Mouse (Mus musculus) olfactory bulb, adult 2 months (tissue): ENCODE results near the gene Prr23a1. TPM values are rescaled to one million over a fixed set of nuclear protein-coding genes. Genes with fewer than 3 reads are reported as not detected.
"Not testable (repeated sequence)": the region's sequence is repeated elsewhere in the genome, so short reads cannot be mapped to it uniquely, and the experiment has no call there.

Experiments
- H3K27ac ChIP-seq: fragments of 200-500 bp; 2 replicates; pipeline ENCODE4 v1.5.1; 2012; ENCODE audit warnings: low read depth, low read length; ENCODE audit not compliant: insufficient read depth
- H3K4me1 ChIP-seq: fragments of 200-500 bp; 2 replicates; pipeline ENCODE4 v1.6.1; 2012; ENCODE audit warnings: low read length; ENCODE audit not compliant: control insufficient read depth, insufficient read depth
- H3K4me3 ChIP-seq: fragments of 200-500 bp; 2 replicates; pipeline ENCODE4 v1.5.1; 2012; ENCODE audit warnings: mild to moderate bottlenecking, low read depth, low read length, moderate library complexity; ENCODE audit not compliant: insufficient read depth
- CTCF ChIP-seq: fragments of 200-500 bp; IDR thresholded peaks from 2 replicates; pipeline ENCODE4 v1.5.1; 2012; ENCODE audit warnings: low read depth, mild to moderate bottlenecking, low read length, moderate library complexity; ENCODE audit not compliant: insufficient read depth
- POLR2A ChIP-seq: fragments of 200-500 bp; IDR thresholded peaks from 2 replicates; pipeline ENCODE4 v1.6.1; 2012; ENCODE audit warnings: mild to moderate bottlenecking, low read depth, low read length, moderate library complexity; ENCODE audit not compliant: insufficient read depth
- WGBS: fragments of 180-500 bp; shearing (Covaris S2); methylation state at CpG from one replicate; pipeline ENCODE4 v1.1.7; 2018; 5-methylcytosine and 5-hydroxymethylcytosine counted together
- polyA plus RNA-seq: library from polyadenylated mRNA; stranded (reverse); fragments of >200 nt; gene quantifications from 2 replicates; pipeline ENCODE4 v1.2.4, GENCODE M21; 2012; ENCODE audit warnings: low replicate concordance; ENCODE audit not compliant: missing spikeins, insufficient read depth, insufficient read length

Prr23a1 gene
- polyA plus RNA-seq, result not detected in 2 replicates

- TF ChIP-seq POLR2A (no peak), CTCF (no peak)
- Histone ChIP-seq H3K27ac (no peak within 1 kb of the TSS), H3K4me1 (no peaks in the 10 kb centered on the region), H3K4me3 (no peak within 1 kb of the TSS)
- 72% methylated on average over 22 of the region's 22 CpGs for WGBS
Observed at GRCm38 (mm10) chr9:98842117-98842516, at the start of gene Prr23a1. TSS of gene Prr23a1 (plus strand) at chr9:98842503.

- no peak for TF ChIP-seq POLR2A
- no peak for TF ChIP-seq CTCF
- H3K27ac ChIP-seq, result no peak overlapping the region
- H3K4me3 ChIP-seq, result no peak overlapping the region
- H3K4me1 ChIP-seq, result 0 out of 2 replicates have a peak, but pooled peaks cover 2% of the 10 kb centered on the region
- WGBS, result 59% methylated on average over 1 of the region's 1 CpGs
Observed at GRCm38 (mm10) chr9:98799021-98799420, 43.3 kb upstream of the Prr23a1 start.

GRCm38 (mm10) chr9:98803971-98804370 lies 38.3 kb upstream of the Prr23a1 start:
- TF ChIP-seq CTCF, result no peak
- TF ChIP-seq POLR2A, result no peak
- Histone ChIP-seq H3K4me3 (no peak overlapping the region), H3K4me1 (0 out of 2 replicates have a peak, but pooled peaks cover 4% of the 10 kb centered on the region), H3K27ac (no peak overlapping the region)
- WGBS, result 46% methylated on average over 12 of the region's 12 CpGs

- H3K4me1 ChIP-seq, result 0 out of 2 replicates have a peak, but pooled peaks cover 4% of the 10 kb centered on the region
- no peak overlapping the region for H3K27ac ChIP-seq
- TF ChIP-seq POLR2A (no peak), CTCF (no peak)
- H3K4me3 ChIP-seq, result no peak overlapping the region
- WGBS, result 70% methylated on average over 15 of the region's 15 CpGs
Observed at GRCm38 (mm10) chr9:98805511-98805910, 36.8 kb upstream of the Prr23a1 start.

GRCm38 (mm10) chr9:98805934-98806333 lies 36.4 kb upstream of the Prr23a1 start:
- no peak for TF ChIP-seq POLR2A
- no peak for TF ChIP-seq CTCF
- no peak overlapping the region for H3K4me3 ChIP-seq
- 0 out of 2 replicates have a peak, but pooled peaks cover 4% of the 10 kb centered on the region for H3K4me1 ChIP-seq
- WGBS, result 77% methylated on average over 3 of the region's 3 CpGs
- no peak overlapping the region for H3K27ac ChIP-seq

- TF ChIP-seq POLR2A (no peak), CTCF (no peak)
- Histone ChIP-seq H3K4me1 (0 out of 2 replicates have a peak, but pooled peaks cover 4% of the 10 kb centered on the region), H3K27ac (no peak overlapping the region), H3K4me3 (no peak overlapping the region)
- WGBS, result 87% methylated on average over 8 of the region's 8 CpGs
Observed at GRCm38 (mm10) chr9:98807631-98808030, 34.7 kb upstream of the Prr23a1 start.

- WGBS, result 71% methylated on average over 2 of the region's 2 CpGs
- not testable (repeated sequence) for H3K4me3 ChIP-seq, H3K27ac ChIP-seq, H3K4me1 ChIP-seq
Observed at GRCm38 (mm10) chr9:98809526-98809925, 32.8 kb upstream of the Prr23a1 start.

GRCm38 (mm10) chr9:98816066-98816465 lies 26.2 kb upstream of the Prr23a1 start:
- 75% methylated on average over 3 of the region's 3 CpGs for WGBS
- no peak overlapping the region for H3K4me3 ChIP-seq
- TF ChIP-seq POLR2A (no peak), CTCF (no peak)
- no peaks in the 10 kb centered on the region for H3K4me1 ChIP-seq
- H3K27ac ChIP-seq, result no peak overlapping the region

- WGBS, result 89% methylated on average over 7 of the region's 7 CpGs
- H3K27ac ChIP-seq, result no peak overlapping the region
- no peaks in the 10 kb centered on the region for H3K4me1 ChIP-seq
- H3K4me3 ChIP-seq, result no peak overlapping the region
- TF ChIP-seq CTCF (no peak), POLR2A (no peak)
Observed at GRCm38 (mm10) chr9:98817592-98817991, 24.7 kb upstream of the Prr23a1 start.

GRCm38 (mm10) chr9:98818971-98819370 lies 23.3 kb upstream of the Prr23a1 start:
- Histone ChIP-seq H3K4me3 (no peak overlapping the region), H3K27ac (no peak overlapping the region), H3K4me1 (no peaks in the 10 kb centered on the region)
- 83% methylated on average over 5 of the region's 5 CpGs for WGBS
- no peak for TF ChIP-seq CTCF
- no peak for TF ChIP-seq POLR2A
